Mouse (Mus musculus): Measurements from ENCODE around the gene Glt28d2. TPM values are rescaled to one million over a fixed set of nuclear protein-coding genes. Genes with fewer than 3 reads are reported as not detected.

Glt28d2 gene
- total and polyA plus RNA-seq, 3 experiments = 0.04 to 0.08 TPM; not detected in 1

DNA sequence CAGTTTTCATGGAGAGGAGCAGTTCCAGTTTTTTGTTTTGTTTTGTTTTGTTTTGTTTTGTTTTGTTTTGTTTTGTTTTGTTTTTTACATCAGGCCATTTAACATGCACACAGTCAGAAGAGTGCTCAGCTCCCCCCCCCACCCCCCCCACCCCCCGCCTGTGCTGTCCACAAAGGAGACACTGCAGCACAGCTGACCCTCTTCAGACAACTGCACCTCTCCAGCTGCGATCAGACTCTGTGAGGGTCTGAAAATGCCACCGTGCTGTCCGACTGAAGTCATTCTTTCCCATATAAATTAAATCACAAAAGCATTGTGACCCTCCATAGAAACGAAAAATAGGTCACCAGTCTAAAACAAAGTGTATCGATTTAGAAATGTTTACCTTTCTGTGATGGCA, 28.0 kb downstream of the Glt28d2 start:
- in situ Hi-C loops (cut with MboI; ENCODE audit: low pct_ligation_motif_present, low pct_unique_long_range_greater_than_20kb, low sequenced_read_pairs) (no loop called here), dilution Hi-C loops (cut with MboI; ENCODE audit: extremely low pct_ligation_motif_present, extremely low pct_unique_long_range_greater_than_20kb, low sequenced_read_pairs) (no loop called here)
- Histone ChIP-seq H3K4me1 (ENCODE audit: control insufficient read depth in 1 of 2, insufficient read depth in 2 of 2) (0 out of 4 replicates have a peak, but pooled peaks cover 3% of the 10 kb centered on the region in 2 experiments), H3K79me2 (replicated peaks; ENCODE audit: control insufficient read depth, extremely low read depth, insufficient read depth, poor library complexity, severe bottlenecking) (no peaks in the 10 kb centered on the region), H3K27me3 (replicated peaks) (no peaks in the 10 kb centered on the region), H3K36me3 (replicated peaks in 1 of 2; ENCODE audit: control insufficient read depth in 1 of 2, insufficient read depth in 1 of 2, low read length in 1 of 2) (no peaks in the 10 kb centered on the region), H3K27ac (ENCODE audit: insufficient read depth, low read depth) (no peak overlapping the region), H3K9ac (ENCODE audit: insufficient read depth, low read depth) (no peak overlapping the region), H3K4me3 (replicated peaks in 1 of 3; ENCODE audit: low read depth in 2 of 3, low read length in 2 of 3, poor library complexity in 1 of 3) (no peak overlapping the region), H3K9me3 (replicated peaks; ENCODE audit: low read length) (no peaks in the 10 kb centered on the region), H3K4me2 (ENCODE audit: insufficient read depth, low read depth, poor library complexity, severe bottlenecking) (no peak overlapping the region)
- no peak for DNase-seq (ENCODE audit: extremely low read depth)
- no peak for TF ChIP-seq IRF4 (IDR thresholded peaks at IDR 0.05; ENCODE audit: low read depth, low read length)
- no peak for TF ChIP-seq ELF1 (IDR thresholded peaks at IDR 0.05; ENCODE audit: low read depth, low read length)
- no peak for TF ChIP-seq TBP (conservative IDR thresholded peaks at IDR 0.05; ENCODE audit: low read depth, low read length)
- no peak for TF ChIP-seq USF2 (conservative IDR thresholded peaks at IDR 0.05; ENCODE audit: low read depth, low read length)
- TF ChIP-seq NELFE (IDR thresholded peaks at IDR 0.05; ENCODE audit: low read depth, low read length) = no peak
- TF ChIP-seq RAD21 (IDR thresholded peaks at IDR 0.05; ENCODE audit: low read depth, low read length) = no peak

DNA sequence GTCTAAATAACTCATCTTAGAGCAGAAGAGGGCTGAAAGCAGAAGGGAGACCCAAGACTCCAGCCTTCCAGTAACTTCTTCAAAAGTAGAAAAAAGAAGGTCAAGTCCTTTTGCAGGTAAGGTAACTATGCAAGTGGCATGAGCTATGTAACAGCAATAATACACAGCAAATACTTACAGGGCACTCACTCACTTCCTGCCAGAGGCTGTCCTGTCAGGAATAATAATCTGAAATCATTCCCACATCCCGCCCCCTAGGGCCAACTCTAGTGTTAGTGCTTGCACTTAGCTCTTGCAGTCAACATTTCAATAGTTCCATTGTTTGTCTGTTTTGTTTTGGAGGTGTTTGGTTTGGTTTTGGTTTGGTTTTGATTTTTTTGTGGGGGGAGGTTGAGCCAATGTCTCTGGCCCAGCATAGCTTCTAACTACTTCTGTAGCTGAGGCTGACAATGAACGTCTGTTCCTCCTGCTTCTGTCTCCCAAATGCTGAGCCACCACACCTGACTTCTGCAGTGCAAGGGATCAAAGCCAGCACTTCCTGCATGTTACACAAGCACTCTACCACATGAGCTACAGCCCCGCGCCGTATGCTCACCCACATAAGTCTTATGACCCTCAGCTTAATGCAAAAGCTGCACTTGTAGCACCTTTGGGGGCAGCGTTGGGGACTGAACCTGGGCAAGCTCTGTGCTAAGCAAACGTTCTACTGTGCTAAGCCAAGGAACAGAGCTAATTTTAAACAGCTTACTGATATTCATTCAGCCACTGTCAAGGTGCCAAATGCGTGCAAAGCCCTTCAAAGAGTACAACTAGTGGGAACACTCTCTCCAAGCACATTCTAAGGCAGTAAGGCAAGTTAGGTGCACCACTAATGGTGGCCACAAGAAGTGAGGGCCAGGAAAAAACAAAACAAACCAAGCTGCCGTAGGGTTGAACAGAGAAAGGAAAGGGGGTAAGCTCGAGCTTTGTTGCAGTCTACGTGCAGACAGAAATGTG, 28.9 kb downstream of the Glt28d2 start:
- dilution Hi-C loops (cut with MboI; ENCODE audit: extremely low pct_ligation_motif_present, extremely low pct_unique_long_range_greater_than_20kb, low sequenced_read_pairs) = no loop called here
- Histone ChIP-seq H3K79me2 (replicated peaks; ENCODE audit: control insufficient read depth, extremely low read depth, insufficient read depth, poor library complexity, severe bottlenecking) (no peaks in the 10 kb centered on the region), H3K36me3 (replicated peaks in 1 of 2; ENCODE audit: control insufficient read depth in 1 of 2, insufficient read depth in 1 of 2, low read length in 1 of 2) (no peaks in the 10 kb centered on the region), H3K4me1 (ENCODE audit: control insufficient read depth in 1 of 2, insufficient read depth in 2 of 2) (0 out of 4 replicates have a peak, but pooled peaks cover 3% of the 10 kb centered on the region in 2 experiments), H3K27me3 (replicated peaks) (no peaks in the 10 kb centered on the region), H3K27ac (ENCODE audit: insufficient read depth, low read depth) (no peak overlapping the region), H3K4me3 (replicated peaks in 1 of 3; ENCODE audit: low read depth in 2 of 3, low read length in 2 of 3, poor library complexity in 1 of 3) (no peak overlapping the region), H3K4me2 (ENCODE audit: insufficient read depth, low read depth, poor library complexity, severe bottlenecking) (no peak overlapping the region), H3K9me3 (replicated peaks; ENCODE audit: low read length) (no peaks in the 10 kb centered on the region), H3K9ac (ENCODE audit: insufficient read depth, low read depth) (no peak overlapping the region)
- DNase-seq (ENCODE audit: extremely low read depth) = no peak
- TF ChIP-seq RAD21 (IDR thresholded peaks at IDR 0.05; ENCODE audit: low read depth, low read length) = no peak
- TF ChIP-seq BHLHE40 (IDR thresholded peaks at IDR 0.05; ENCODE audit: low read depth, low read length) = no peak
- no peak for TF ChIP-seq MAFK (IDR thresholded peaks at IDR 0.05; ENCODE audit: insufficient replicate concordance, low read length)
- no peak for TF ChIP-seq PAX5 (IDR thresholded peaks at IDR 0.05; ENCODE audit: low read length)
- TF ChIP-seq IRF4 (IDR thresholded peaks at IDR 0.05; ENCODE audit: low read depth, low read length) = no peak
- in situ Hi-C loops (cut with MboI; ENCODE audit: low pct_ligation_motif_present, low pct_unique_long_range_greater_than_20kb, low sequenced_read_pairs) = no loop called here

DNA sequence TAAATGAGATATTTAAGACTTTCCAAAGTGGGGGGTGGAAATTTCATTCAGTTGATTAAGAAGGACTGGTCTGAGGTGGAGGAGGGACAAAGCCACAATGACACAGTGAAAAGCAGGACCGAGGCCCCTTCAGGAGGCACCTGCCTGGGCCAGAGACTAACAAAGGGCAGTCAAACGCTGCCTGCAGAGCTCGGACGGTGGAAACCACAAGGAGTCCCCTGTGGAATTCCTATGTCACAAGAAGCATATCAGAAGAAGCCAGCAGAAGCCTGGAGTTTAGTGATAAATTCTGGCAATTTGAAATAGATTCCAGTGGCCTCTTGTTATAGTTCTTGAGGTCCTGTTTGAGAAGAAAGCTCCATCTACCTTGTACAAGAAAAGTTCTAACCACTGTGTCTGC, 30.2 kb downstream of the Glt28d2 start:
- Histone ChIP-seq H3K36me3 (replicated peaks in 1 of 2; ENCODE audit: control insufficient read depth in 1 of 2, insufficient read depth in 1 of 2, low read length in 1 of 2) (no peaks in the 10 kb centered on the region), H3K9me3 (replicated peaks; ENCODE audit: low read length) (no peaks in the 10 kb centered on the region), H3K79me2 (replicated peaks; ENCODE audit: control insufficient read depth, extremely low read depth, insufficient read depth, poor library complexity, severe bottlenecking) (no peaks in the 10 kb centered on the region), H3K9ac (ENCODE audit: insufficient read depth, low read depth) (no peak overlapping the region), H3K4me3 (replicated peaks in 1 of 3; ENCODE audit: low read depth in 2 of 3, low read length in 2 of 3, poor library complexity in 1 of 3) (no peak overlapping the region), H3K4me1 (ENCODE audit: control insufficient read depth in 1 of 2, insufficient read depth in 2 of 2) (0 out of 4 replicates have a peak, but pooled peaks cover 3% of the 10 kb centered on the region in 2 experiments), H3K27ac (ENCODE audit: insufficient read depth, low read depth) (no peak overlapping the region), H3K27me3 (replicated peaks) (no peaks in the 10 kb centered on the region), H3K4me2 (ENCODE audit: insufficient read depth, low read depth, poor library complexity, severe bottlenecking) (no peak overlapping the region)
- dilution Hi-C loops (cut with MboI; ENCODE audit: extremely low pct_ligation_motif_present, extremely low pct_unique_long_range_greater_than_20kb, low sequenced_read_pairs) = no loop called here
- DNase-seq (ENCODE audit: extremely low read depth) = no peak
- in situ Hi-C loops (cut with MboI; ENCODE audit: low pct_ligation_motif_present, low pct_unique_long_range_greater_than_20kb, low sequenced_read_pairs) = no loop called here
- TF ChIP-seq HCFC1 (IDR thresholded peaks at IDR 0.05; ENCODE audit: low read depth, low read length) = no peak
- no peak for TF ChIP-seq PAX5 (IDR thresholded peaks at IDR 0.05; ENCODE audit: low read length)
- TF ChIP-seq USF1 (IDR thresholded peaks at IDR 0.05; ENCODE audit: low read depth, low read length) = no peak
- no peak for TF ChIP-seq SIN3A (IDR thresholded peaks at IDR 0.05; ENCODE audit: low read length)
- TF ChIP-seq MAFK (IDR thresholded peaks at IDR 0.05; ENCODE audit: insufficient replicate concordance, low read length) = no peak
- no peak for TF ChIP-seq CTCF (conservative IDR thresholded peaks at IDR 0.05 in 1 of 2, IDR thresholded peaks at IDR 0.05 in 1 of 2; ENCODE audit: low read depth in 2 of 2, low read length in 2 of 2)
- TF ChIP-seq KAT2A (IDR thresholded peaks at IDR 0.05; ENCODE audit: insufficient replicate concordance, low read length) = no peak
- TF ChIP-seq MXI1 (IDR thresholded peaks at IDR 0.05; ENCODE audit: low read depth, low read length) = no peak
- TF ChIP-seq MAZ (IDR thresholded peaks at IDR 0.05; ENCODE audit: low read depth, low read length) = no peak
- TF ChIP-seq MAX (IDR thresholded peaks at IDR 0.05; ENCODE audit: low read length) = no peak
- TF ChIP-seq CHD1 (IDR thresholded peaks at IDR 0.05; ENCODE audit: low read depth, low read length) = no peak
- TF ChIP-seq ZNF384 (IDR thresholded peaks at IDR 0.05; ENCODE audit: low read depth, low read length) = no peak
- TF ChIP-seq ZC3H11A (IDR thresholded peaks at IDR 0.05; ENCODE audit: low read depth, low read length) = no peak
- no peak for TF ChIP-seq ETS1 (conservative IDR thresholded peaks at IDR 0.05; ENCODE audit: low read depth, low read length)
- no peak for TF ChIP-seq TBP (conservative IDR thresholded peaks at IDR 0.05; ENCODE audit: low read depth, low read length)
- TF ChIP-seq MEF2A (IDR thresholded peaks at IDR 0.05; ENCODE audit: borderline replicate concordance, low read depth, low read length) = no peak
- TF ChIP-seq ZMIZ1 (IDR thresholded peaks at IDR 0.05; ENCODE audit: low read depth, low read length) = no peak
- no peak for TF ChIP-seq POLR2AphosphoS2 (IDR thresholded peaks at IDR 0.05; ENCODE audit: low read depth, low read length)
